8 mouse cellular contexts compared by ENCODE assay signal in genomic region chr13:25562746-25563145, GRCm38 (mm10).
DNase-seq lines count a peak whose midpoint lies in the region; ATAC-seq lines count a peak whose summit lies in the region.

No protein-coding gene starts in this region.

- no peak overlapping the region for H3K27ac ChIP-seq in embryonic facial prominence, embryonic 14.5 days (replicated peaks; ENCODE audit: low read depth, low read length)
- no peak overlapping the region for H3K27ac ChIP-seq in hindbrain, embryonic 15.5 days (replicated peaks)

- H3K9ac ChIP-seq in embryonic facial prominence, embryonic 14.5 days (ENCODE audit: low read depth, low read length), result no peak overlapping the region
- no peak overlapping the region for H3K9ac ChIP-seq in hindbrain, embryonic 15.5 days

- H3K36me3 ChIP-seq in embryonic facial prominence, embryonic 14.5 days (ENCODE audit: control insufficient read depth, insufficient read depth, low read length), result no peaks in the 10 kb centered on the region
- H3K36me3 ChIP-seq in hindbrain, embryonic 15.5 days, result no peaks in the 10 kb centered on the region

- 3% methylated on average over 2 of the region's 2 CpGs for WGBS in embryonic facial prominence, embryonic 14.5 days
- WGBS in hindbrain, embryonic 15.5 days, result 3% methylated on average over 2 of the region's 2 CpGs

- H3K4me1 ChIP-seq in embryonic facial prominence, embryonic 14.5 days (ENCODE audit: control insufficient read depth, insufficient read depth, low read length), result no peaks in the 10 kb centered on the region
- no peaks in the 10 kb centered on the region for H3K4me1 ChIP-seq in hindbrain, embryonic 15.5 days (replicated peaks)

- ATAC-seq in CD4-positive, CD25-positive, alpha-beta regulatory T cell, adult 4 months, result no peak
- ATAC-seq in embryonic facial prominence, embryonic 14.5 days (ENCODE audit: low read depth), result 0 out of 2 replicates have a peak, but pooled peaks have one; percentile 22
- ATAC-seq in hindbrain, embryonic 15.5 days (ENCODE audit: low FRiP score, low read depth), result peak; percentile 66; the same call in 1 of the 2 replicates

- no peaks in the 10 kb centered on the region for H3K9me3 ChIP-seq in embryonic facial prominence, embryonic 14.5 days (ENCODE audit: control insufficient read depth, low read length)
- H3K9me3 ChIP-seq in hindbrain, embryonic 15.5 days, result no peaks in the 10 kb centered on the region

- H3K27me3 ChIP-seq in embryonic facial prominence, embryonic 14.5 days (replicated peaks; ENCODE audit: control insufficient read depth, insufficient read depth, low read length), result no peaks in the 10 kb centered on the region
- H3K27me3 ChIP-seq in hindbrain, embryonic 15.5 days, result no peaks in the 10 kb centered on the region

- no peak overlapping the region for H3K4me3 ChIP-seq in embryonic facial prominence, embryonic 14.5 days (ENCODE audit: low read depth, low read length)
- H3K4me3 ChIP-seq in hindbrain, embryonic 15.5 days, result no peak overlapping the region

- DNase-seq in CD4-positive, CD25-positive, alpha-beta regulatory T cell, adult 2 months (ENCODE audit: low read depth, low spot score), result peak; percentile 8
- peak; percentile 4 for DNase-seq in adrenal gland, adult 8-10 months
- DNase-seq in embryonic facial prominence, embryonic 14.5 days (ENCODE audit: low spot score), result peak; percentile 80
- DNase-seq in layer of hippocampus, postnatal 36 days, result peak; percentile 12 to 13
- DNase-seq in mesoderm, embryonic 11.5 days (ENCODE audit: low read depth, low spot score), result peak; percentile 74
- peak; percentile 5 to 15 for DNase-seq in right cerebral cortex, postnatal 36 days (ENCODE audit: low spot score in 2 of 2)

- H3K4me2 ChIP-seq in embryonic facial prominence, embryonic 14.5 days (ENCODE audit: low read depth, low read length), result no peak overlapping the region
- no peak overlapping the region for H3K4me2 ChIP-seq in hindbrain, embryonic 15.5 days

Comparison
In these comparisons a context has a peak if more than half of its experiments do, and no peak if none do; other contexts are left out.
1. DNase-seq: peak in every context shown above with its lines; median percentile 80 in embryonic facial prominence, embryonic 14.5 days; 74 in mesoderm, embryonic 11.5 days; 12 in layer of hippocampus, postnatal 36 days; 10 in right cerebral cortex, postnatal 36 days; 8 in CD4-positive, CD25-positive, alpha-beta regulatory T cell, adult 2 months; 4 in adrenal gland, adult 8-10 months.